Mouse (Mus musculus): ENCODE results near the gene Pyy. TPM values are rescaled to one million over a fixed set of nuclear protein-coding genes. Genes with fewer than 3 reads are reported as not detected.

Pyy gene
- total RNA-seq, 2 experiments from 2014 or later: not detected

Other genes with a start within 250 kb of the Pyy start
- 1 to 10 TPM; 3.1 to 3.5 TPM for gene Meox1, start 213.5 kb downstream of the Pyy start, total RNA-seq (2021)
- gene Sost, start 140.8 kb downstream of the Pyy start, total RNA-seq (2021): not detected
- gene Cfap97d1, start 123.6 kb downstream of the Pyy start, total RNA-seq (2021): not detected
- gene Dusp3, start 120.8 kb downstream of the Pyy start, total RNA-seq (2021): 100 to 1,000 TPM; 126 to 167 TPM
- gene Mpp3, start 79.4 kb downstream of the Pyy start, total RNA-seq (2021): 10 to 100 TPM; 26.4 to 33.6 TPM
- gene Cd300lg, start 66.3 kb downstream of the Pyy start, total RNA-seq (2021): 10 to 100 TPM; 17.6 to 18.2 TPM
- gene Mpp2, start 19.3 kb downstream of the Pyy start, total RNA-seq (2021): 1 to 10 TPM in 1 of 2 experiments, under 1 TPM in 1; 0.91 to 1.8 TPM
- gene Ppy, start 6.5 kb downstream of the Pyy start, total RNA-seq (2021): not detected
- gene Nags, start 37.7 kb upstream of the Pyy start, total RNA-seq (2021): not detected
- gene Tmem101, start 48.6 kb upstream of the Pyy start, total RNA-seq (2021): 10 to 100 TPM; 10.1 to 11.4 TPM
- gene Lsm12, start 77.5 kb upstream of the Pyy start, total RNA-seq (2021): 10 to 100 TPM; 86.6 to 89.2 TPM
- 10 to 100 TPM; 45.6 TPM for gene G6pc3, start 81.8 kb upstream of the Pyy start, total RNA-seq (2021)
- gene Hdac5, start 122.3 kb upstream of the Pyy start, total RNA-seq (2021): 10 to 100 TPM; 62.2 to 78.7 TPM
- not detected for gene BC030867, start 141.1 kb upstream of the Pyy start, total RNA-seq (2021)
- gene Asb16, start 160.9 kb upstream of the Pyy start, total RNA-seq (2021): 10 to 100 TPM; 76.7 to 88.7 TPM
- 10 to 100 TPM; 12.7 to 13.5 TPM for gene Tmub2, start 177.1 kb upstream of the Pyy start, total RNA-seq (2021)
- gene Atxn7l3, start 188.8 kb upstream of the Pyy start, total RNA-seq (2021): 10 to 100 TPM; 11.4 to 11.9 TPM
- gene Ubtf, start 211.9 kb upstream of the Pyy start, total RNA-seq (2021): 10 to 100 TPM; 29.1 to 37.7 TPM

Data from gastrocnemius, postnatal 36 days (tissue).